Mouse (Mus musculus) gastrocnemius, postnatal 25 days (tissue): ENCODE data around the gene Olfr281. TPM values are rescaled to one million over a fixed set of nuclear protein-coding genes. Genes with fewer than 3 reads are reported as not detected.

Experiments used
- DNase-seq: peaks from one replicate; pipeline ENCODE4 v3.0.0; 2022
- total RNA-seq, 2 experiments: library from RNA; stranded (reverse); gene quantifications; 1 replicate in 1 of 2; 2 replicates in 1 of 2; pipeline ENCODE4 v1.2.3; 2021

The Olfr281 gene
- total RNA-seq, 2 experiments from 2014 or later, result not detected

DNA sequence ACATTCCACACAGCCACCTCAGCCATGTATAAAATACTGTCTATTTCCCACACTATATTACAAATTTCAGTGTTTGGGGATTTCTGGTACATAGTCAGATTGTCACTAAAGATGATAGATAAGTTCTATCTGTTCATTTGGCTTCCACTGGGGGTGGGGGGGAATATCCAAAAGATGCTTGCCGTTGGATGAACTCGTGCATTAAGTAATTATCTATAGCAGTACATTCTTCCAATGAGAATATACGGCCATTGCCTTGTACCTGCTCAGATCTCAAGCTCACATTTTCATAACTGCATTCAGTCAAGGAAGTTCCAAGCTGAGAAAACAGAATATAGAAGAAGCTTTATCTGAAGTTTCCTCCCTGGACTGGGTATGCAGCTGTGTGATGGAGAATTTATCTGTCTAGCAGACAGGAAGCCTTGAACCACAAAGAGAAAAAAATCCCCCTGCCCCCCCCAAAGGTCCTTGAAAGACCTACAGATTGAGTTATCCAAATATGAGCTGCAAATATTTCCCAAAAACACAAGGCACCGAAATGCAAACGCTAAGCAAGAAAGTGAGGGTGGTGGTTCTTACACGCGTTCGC, 34.1 kb downstream of the Olfr281 start:
- no peak for DNase-seq

- no peak for DNase-seq
Measured at GRCm38 (mm10) chr15:98491332-98491731, 38.9 kb downstream of the Olfr281 start.

DNA sequence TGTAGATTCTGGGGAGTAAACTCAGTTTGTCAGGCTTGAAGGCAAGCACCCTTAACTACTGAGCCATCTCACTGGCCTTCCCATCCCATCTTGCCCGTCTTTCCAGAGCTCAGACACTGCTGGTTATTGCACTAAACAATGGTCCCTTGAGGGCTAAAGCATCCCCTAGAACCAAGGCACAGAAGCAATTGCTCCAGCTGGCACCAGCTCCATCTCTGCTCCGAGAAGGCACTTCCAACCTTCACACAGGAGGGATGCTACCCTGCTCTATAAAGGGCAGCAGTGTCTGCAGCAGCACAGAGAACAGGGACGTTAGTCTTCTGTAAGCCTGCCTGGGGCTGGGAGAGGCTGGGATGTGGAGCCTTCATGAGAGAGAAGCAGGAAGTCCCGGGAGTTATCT, 39.7 kb downstream of the Olfr281 start, which contains the start of gene Olfr279:
Gene Olfr279 (plus strand): TSS at position 301 of the 400 bp plus-strand sequence.
- no peak for DNase-seq

GRCm38 (mm10) chr15:98497631-98498030, 45.2 kb downstream of the Olfr281 start:
- DNase-seq, result no peak

DNA sequence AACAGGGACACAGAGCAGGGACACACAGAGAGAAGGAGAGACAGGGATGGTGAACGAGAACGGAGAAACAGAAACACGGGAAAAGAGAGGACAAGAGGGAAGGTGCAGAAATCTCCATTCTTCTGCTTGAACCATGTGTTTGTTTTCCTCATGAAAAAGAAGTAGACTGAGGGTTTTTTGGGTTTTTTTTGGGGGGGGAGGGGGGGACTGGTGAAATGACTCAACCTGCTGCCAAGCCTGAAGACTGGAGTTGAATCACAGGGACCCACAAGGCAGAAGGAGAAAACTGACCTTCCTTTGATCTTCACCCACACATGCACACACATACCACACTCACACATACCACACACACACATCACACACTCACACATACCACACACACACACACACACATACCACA, 50.9 kb downstream of the Olfr281 start:
- no peak for DNase-seq

DNA sequence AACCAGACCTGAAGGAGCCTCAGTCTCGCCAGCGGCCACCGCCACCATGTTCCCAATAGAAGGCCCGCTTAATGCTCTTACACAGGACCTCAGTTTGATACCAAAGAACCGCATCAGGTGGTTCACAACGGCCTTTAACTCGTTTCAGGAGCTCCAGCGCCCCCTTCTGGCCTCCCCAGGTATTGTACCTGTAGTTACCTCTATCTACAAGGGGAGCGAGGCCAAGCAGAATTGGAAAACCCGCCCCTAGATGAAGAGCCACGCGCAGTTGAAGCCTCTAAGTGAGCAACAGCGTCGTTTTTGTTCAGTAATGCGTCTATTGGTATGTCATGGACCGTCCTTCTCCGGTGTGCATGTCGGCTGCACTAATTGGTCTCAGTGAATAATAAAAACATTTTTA, 52.1 kb downstream of the Olfr281 start:
- peak; percentile 39 for DNase-seq

DNA sequence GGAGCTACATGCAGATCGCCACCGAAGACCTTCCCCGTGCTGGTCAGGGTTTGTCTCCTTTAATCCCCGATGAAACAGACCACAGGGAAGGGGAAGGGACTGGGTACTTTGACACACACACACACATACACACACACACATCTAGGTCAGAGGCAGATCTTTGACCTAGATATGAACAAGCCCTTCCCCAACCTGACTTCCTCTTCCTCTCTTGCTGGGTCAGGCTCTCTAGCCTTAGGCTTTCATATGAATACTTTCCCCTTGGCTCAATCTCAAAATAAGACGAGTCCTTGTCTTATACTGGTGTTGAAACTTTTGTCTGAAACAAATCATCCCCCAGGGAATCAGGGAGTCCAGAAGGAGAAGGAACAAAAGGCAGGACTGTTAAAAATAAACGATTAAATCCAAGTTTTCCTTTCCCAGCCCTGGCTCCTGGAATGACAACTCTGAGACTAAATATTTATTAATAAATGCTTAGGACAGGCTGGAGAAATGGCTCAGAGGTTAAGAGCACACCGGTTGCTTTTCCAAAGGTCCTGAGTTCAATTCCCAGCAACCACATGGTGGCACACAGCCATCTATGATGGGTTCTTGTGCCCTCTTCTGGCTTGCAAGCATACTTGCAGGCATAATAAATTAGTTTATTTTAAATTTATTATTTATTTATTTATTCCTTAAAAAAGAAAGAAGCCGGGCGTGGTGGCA, 54.0 kb downstream of the Olfr281 start:
- DNase-seq, result no peak

DNA sequence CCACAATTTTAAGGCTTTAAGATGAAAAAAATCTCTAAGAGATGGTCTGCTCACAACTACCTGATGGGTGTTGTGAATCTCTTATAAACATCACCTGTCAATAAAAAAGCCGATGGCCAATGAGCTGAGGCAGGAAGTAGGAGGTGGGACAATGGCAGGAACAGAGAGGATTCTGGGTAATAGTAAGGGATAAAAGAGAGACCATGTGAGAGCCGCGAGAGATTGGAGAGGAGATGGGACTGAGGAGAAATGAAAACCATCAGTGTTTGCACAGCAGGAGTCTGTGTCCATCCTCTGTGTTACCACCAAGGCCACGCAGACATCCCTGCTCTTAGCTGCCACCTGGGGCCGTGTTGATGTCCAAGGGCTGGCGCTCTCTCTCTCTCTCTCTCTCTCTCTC, 54.9 kb downstream of the Olfr281 start:
- no peak for DNase-seq

DNA sequence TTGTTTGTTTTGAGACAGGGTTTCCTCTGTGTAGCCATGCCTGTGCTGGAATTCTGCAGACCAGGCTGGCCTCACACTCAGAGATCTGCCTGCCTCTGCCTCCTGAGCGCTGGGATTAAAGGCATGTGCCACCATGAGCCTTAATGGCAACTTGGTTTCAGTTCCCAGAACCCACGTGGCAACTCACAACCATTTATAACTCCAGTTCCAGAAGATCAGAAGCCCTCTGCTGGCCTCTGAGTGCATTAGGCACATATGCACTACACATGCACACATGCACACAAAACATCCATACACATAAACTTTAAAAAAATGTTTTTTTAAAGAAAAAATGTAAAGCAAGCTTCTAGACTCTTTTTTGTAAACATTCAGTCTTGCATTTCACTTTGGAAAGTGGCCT, 57.0 kb downstream of the Olfr281 start:
- no peak for DNase-seq

Other genes starting within 250 kb of the Olfr281 start
- not detected for gene Gm44579, start 231.6 kb upstream of the Olfr281 start, total RNA-seq
- gene Olfr287, start 231.5 kb upstream of the Olfr281 start, total RNA-seq, result not detected
- not detected for gene Olfr286, start 218.1 kb upstream of the Olfr281 start, total RNA-seq
- gene H1fnt, start 195.3 kb upstream of the Olfr281 start, total RNA-seq, result not detected
- 10 to 100 TPM; 11.0 to 11.9 TPM for gene Zfp641, start 156.4 kb upstream of the Olfr281 start, total RNA-seq
- not detected for gene Olfr285, start 135.2 kb upstream of the Olfr281 start, total RNA-seq
- gene Olfr284, start 111.6 kb upstream of the Olfr281 start, total RNA-seq, result not detected
- not detected for gene Olfr283, start 71.6 kb upstream of the Olfr281 start, total RNA-seq
- not detected for gene Olfr282, start 21.4 kb upstream of the Olfr281 start, total RNA-seq
- gene OR5BS1P, start 17.3 kb downstream of the Olfr281 start, total RNA-seq, result not detected
- gene Lalba, start 30.1 kb downstream of the Olfr281 start, total RNA-seq, result not detected
- gene Olfr279, start 39.8 kb downstream of the Olfr281 start, total RNA-seq, result not detected
- gene Kansl2, start 81.7 kb downstream of the Olfr281 start, total RNA-seq, result 10 to 100 TPM; 55.8 to 57.9 TPM
- gene Ccnt1, start 118.3 kb downstream of the Olfr281 start, total RNA-seq, result 10 to 100 TPM; 17.3 to 21.1 TPM
- under 1 TPM in 1 of 2 experiments, not detected in 1; 0.74 TPM for gene 4930415O20Rik, start 118.4 kb downstream of the Olfr281 start, total RNA-seq
- gene Adcy6, start 157.5 kb downstream of the Olfr281 start, total RNA-seq, result 10 to 100 TPM; 19.0 to 32.3 TPM
- gene Cacnb3, start 178.3 kb downstream of the Olfr281 start, total RNA-seq, result 1 to 10 TPM; 3.4 to 4.1 TPM
- gene Ddx23, start 210.3 kb downstream of the Olfr281 start, total RNA-seq, result 10 to 100 TPM; 53.1 to 56.8 TPM
- 1 to 10 TPM in 1 of 2 experiments, under 1 TPM in 1; 0.40 to 1.0 TPM for gene Rnd1, start 224.9 kb downstream of the Olfr281 start, total RNA-seq